Mouse (Mus musculus) liver, adult 2 months (tissue): ENCODE data around the gene Vasp.

ENCODE experiments used
- CTCF ChIP-seq: fragments of 200-500 bp; IDR thresholded peaks from 2 replicates; pipeline ENCODE4 v1.5.1; 2011; ENCODE audit warnings: low read depth, low read length, control low read depth
- POLR2A ChIP-seq: fragments of 200-500 bp; IDR thresholded peaks from 2 replicates; pipeline ENCODE4 v1.6.1; 2011; ENCODE audit warnings: low read length, control low read depth; ENCODE audit not compliant: insufficient read depth; ENCODE audit errors: extremely low read depth

DNA sequence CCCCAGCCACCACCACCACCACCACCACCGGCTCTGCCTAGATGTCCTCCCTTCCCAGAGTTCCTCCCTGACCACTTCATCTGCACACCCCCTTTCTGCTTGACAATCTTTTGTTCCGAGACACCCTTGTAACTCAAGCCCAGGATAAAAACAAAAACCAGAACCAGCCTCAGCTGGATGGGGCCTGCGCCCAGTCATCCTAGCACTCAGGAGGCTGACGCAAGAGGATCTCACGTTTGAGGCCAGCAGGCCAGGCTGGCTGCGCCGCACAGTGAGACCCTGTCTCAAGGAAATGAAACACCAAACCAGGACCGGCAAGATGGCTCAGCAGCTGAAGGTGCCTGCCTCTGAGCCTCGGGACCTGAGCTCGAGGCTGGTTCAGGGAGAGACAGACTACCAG, 4.6 kb downstream of the Vasp start:
- no peak for TF ChIP-seq POLR2A
- TF ChIP-seq CTCF, result no peak
